ENCODE assay signal across 12 mouse cellular contexts in the genomic region with DNA sequence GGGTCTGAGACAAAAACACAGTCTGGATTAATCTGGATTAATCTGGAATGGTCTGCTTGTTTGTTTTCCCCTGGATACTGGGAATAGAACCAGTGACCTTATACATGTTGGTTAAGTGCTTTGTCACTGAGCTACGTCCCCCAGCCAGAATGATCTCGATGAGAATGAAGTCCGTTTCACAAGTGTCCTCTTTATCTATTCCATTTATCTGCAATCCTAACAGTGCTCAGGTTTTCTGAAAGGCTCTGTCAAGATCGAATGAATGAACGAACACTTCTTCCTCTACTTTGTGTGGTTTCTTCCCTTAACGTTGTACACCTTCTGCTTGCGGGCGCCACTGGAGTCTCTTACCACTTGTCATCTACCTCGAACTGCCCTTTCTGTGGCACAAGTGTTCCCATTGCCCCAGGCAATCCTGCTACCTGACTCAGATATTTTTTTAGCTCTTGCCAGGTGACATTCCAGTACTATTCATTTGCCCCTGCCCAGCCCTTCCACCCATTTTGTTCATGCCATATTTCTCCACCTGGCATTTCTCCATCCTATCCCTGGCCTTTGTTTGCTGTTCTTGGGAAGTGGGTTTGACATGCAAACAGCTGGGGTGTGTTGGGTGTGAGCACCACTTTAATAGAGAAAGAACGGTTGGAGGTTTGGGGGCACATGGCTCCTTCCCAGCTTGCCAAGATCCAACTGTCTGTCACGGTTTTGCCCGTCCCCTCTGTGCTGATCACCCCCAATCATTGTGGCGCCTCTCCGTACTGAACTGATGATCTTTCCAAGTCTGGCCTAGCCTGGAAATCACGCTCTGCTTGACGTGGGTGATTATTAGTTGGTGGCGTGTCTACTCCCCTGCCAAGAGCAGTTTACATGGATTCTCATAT. TPM values are rescaled to one million over a fixed set of nuclear protein-coding genes. Genes with fewer than 3 reads are reported as not detected.
DNase-seq lines count a peak whose midpoint lies in the region; ATAC-seq lines count a peak whose summit lies in the region.
"Had no signal": no experiment of that assay in that cellular context is flagged by ENCODE, and none has a peak within 500 bp of the region (broad histone marks: within the 10 kb centered on the region; RNA-seq: fewer than 3 reads in every experiment).

No protein-coding gene starts in this region.

- H3K4me1 ChIP-seq in embryonic facial prominence, embryonic 14.5 days (ENCODE audit: control insufficient read depth, insufficient read depth, low read length), result no peaks in the 10 kb centered on the region
- 0 out of 2 replicates have a peak, but pooled peaks cover 4% of the 10 kb centered on the region for H3K4me1 ChIP-seq in embryonic facial prominence, embryonic 10.5 days
- peaks cover 23% of the 10 kb centered on the region for H3K4me1 ChIP-seq in liver, embryonic 11.5 days (replicated peaks; ENCODE audit: control insufficient read depth, insufficient read depth, low read length)
- H3K4me1 ChIP-seq: hindbrain, embryonic 12.5 days had no signal

- H3K4me3 ChIP-seq in embryonic facial prominence, embryonic 14.5 days (ENCODE audit: low read depth, low read length), result no peak overlapping the region
- H3K4me3 ChIP-seq in embryonic facial prominence, embryonic 10.5 days, result no peak overlapping the region
- no peak overlapping the region for H3K4me3 ChIP-seq in liver, embryonic 11.5 days (ENCODE audit: low read depth, low read length)
- H3K4me3 ChIP-seq: forebrain, embryonic 12.5 days; hindbrain, embryonic 12.5 days had no signal

- H3K27me3 ChIP-seq in embryonic facial prominence, embryonic 14.5 days (replicated peaks; ENCODE audit: control insufficient read depth, insufficient read depth, low read length), result no peaks in the 10 kb centered on the region
- H3K27me3 ChIP-seq in embryonic facial prominence, embryonic 10.5 days (replicated peaks; ENCODE audit: low read depth, poor library complexity, severe bottlenecking), result no peaks in the 10 kb centered on the region
- H3K27me3 ChIP-seq in liver, embryonic 11.5 days (replicated peaks; ENCODE audit: control insufficient read depth, insufficient read depth, low read length), result no peaks in the 10 kb centered on the region
- H3K27me3 ChIP-seq: forebrain, embryonic 12.5 days; hindbrain, embryonic 12.5 days had no signal

- no peak overlapping the region for H3K9ac ChIP-seq in embryonic facial prominence, embryonic 14.5 days (ENCODE audit: low read depth, low read length)
- H3K9ac ChIP-seq in liver, embryonic 11.5 days (ENCODE audit: low read depth, low read length), result peak overlapping the region; percentile 46
- H3K9ac ChIP-seq: forebrain, embryonic 12.5 days; hindbrain, embryonic 12.5 days had no signal

- 73% methylated on average over 17 of the region's 17 CpGs for WGBS in embryonic facial prominence, embryonic 14.5 days
- WGBS in embryonic facial prominence, embryonic 10.5 days, result 86% methylated on average over 17 of the region's 17 CpGs
- WGBS in liver, embryonic 11.5 days, result 76% methylated on average over 17 of the region's 17 CpGs

- H3K36me3 ChIP-seq in embryonic facial prominence, embryonic 14.5 days (ENCODE audit: control insufficient read depth, insufficient read depth, low read length), result no peaks in the 10 kb centered on the region
- H3K36me3 ChIP-seq in embryonic facial prominence, embryonic 10.5 days (replicated peaks), result no peaks in the 10 kb centered on the region
- H3K36me3 ChIP-seq in liver, embryonic 11.5 days (ENCODE audit: control insufficient read depth, insufficient read depth, low read length), result no peaks in the 10 kb centered on the region
- H3K36me3 ChIP-seq: forebrain, embryonic 12.5 days; hindbrain, embryonic 12.5 days had no signal

- no peak overlapping the region for H3K27ac ChIP-seq in embryonic facial prominence, embryonic 14.5 days (replicated peaks; ENCODE audit: low read depth, low read length)
- no peak overlapping the region for H3K27ac ChIP-seq in embryonic facial prominence, embryonic 10.5 days (replicated peaks)
- peak overlapping the region; percentile 84 for H3K27ac ChIP-seq in liver, embryonic 11.5 days (ENCODE audit: low read depth, low read length)
- H3K27ac ChIP-seq: forebrain, embryonic 12.5 days; hindbrain, embryonic 12.5 days had no signal

- DNase-seq in embryonic facial prominence, embryonic 14.5 days (ENCODE audit: low spot score), result peak; percentile 15
- no peak for DNase-seq in embryonic facial prominence, embryonic 10.5 days (ENCODE audit: low spot score)
- peak; percentile 41 to 47 for DNase-seq in layer of hippocampus, postnatal 10 days (ENCODE audit: low spot score in 2 of 2)
- DNase-seq in layer of hippocampus, postnatal 36 days, result no peak
- no peak for DNase-seq in liver, embryonic 11.5 days (ENCODE audit: low spot score)
- DNase-seq in lung, postnatal 25 days (ENCODE audit: low spot score), result peak; percentile 78
- DNase-seq: gastrocnemius, postnatal 10 days; right cerebral cortex, postnatal 14 days had no signal

- H3K9me3 ChIP-seq in embryonic facial prominence, embryonic 14.5 days (ENCODE audit: control insufficient read depth, low read length), result no peaks in the 10 kb centered on the region
- no peaks in the 10 kb centered on the region for H3K9me3 ChIP-seq in embryonic facial prominence, embryonic 10.5 days
- H3K9me3 ChIP-seq in liver, embryonic 11.5 days (ENCODE audit: control insufficient read depth, low read length), result no peaks in the 10 kb centered on the region
- H3K9me3 ChIP-seq: forebrain, embryonic 12.5 days; hindbrain, embryonic 12.5 days had no signal

- no peak for ATAC-seq in embryonic facial prominence, embryonic 14.5 days (ENCODE audit: low read depth)
- ATAC-seq in liver, embryonic 11.5 days (replicated peaks; ENCODE audit: low FRiP score), result no peak
- ATAC-seq in cerebellum, adult (ENCODE audit: insufficient number of reproducible peaks, low FRiP score, low TSS enrichment), result no peak
- no peak for ATAC-seq in granulocyte monocyte progenitor cell, adult 5-6 weeks (replicated peaks; ENCODE audit: poor library complexity, severe bottlenecking)

- no peak overlapping the region for H3K4me2 ChIP-seq in embryonic facial prominence, embryonic 14.5 days (ENCODE audit: low read depth, low read length)
- peak overlapping the region; percentile 34 for H3K4me2 ChIP-seq in liver, embryonic 11.5 days
- H3K4me2 ChIP-seq: forebrain, embryonic 12.5 days; hindbrain, embryonic 12.5 days had no signal

RNA-seq across cellular contexts. Expression of a gene that starts 45.9 kb away (rescaled TPM):
- polyA plus RNA-seq in embryonic facial prominence, embryonic 14.5 days (2014; fragmentation: Nextera tagmentation; extraction: Ambion mirVana), result 7.4 and 9.7 TPM in 2 replicates
- 6.8 TPM in 2 replicates for polyA plus RNA-seq in embryonic facial prominence, embryonic 10.5 days (2016; fragmentation: Nextera tagmentation; extraction: Ambion mirVana)
- 10 to 100 TPM; 67.0 to 67.3 TPM for total RNA-seq in layer of hippocampus, postnatal 10 days (2021)
- total RNA-seq in layer of hippocampus, postnatal 36 days (2021), result 10 to 100 TPM; 35.0 to 35.3 TPM
- polyA plus RNA-seq in liver, embryonic 11.5 days (2014; fragmentation: Nextera tagmentation; extraction: Ambion mirVana), result 2.2 and 3.3 TPM in 2 replicates
- 2.6 and 3.5 TPM in 2 replicates for total RNA-seq in granulocyte monocyte progenitor cell, adult 5-6 weeks (2014; fragmentation: Nextera tagmentation)
- 1.8 and 3.7 TPM in 2 replicates for total RNA-seq in granulocyte monocyte progenitor cell, adult 5-6 weeks (2017)

RNA-seq across cellular contexts. Expression of a gene that starts 55.8 kb away (rescaled TPM):
- 52.1 and 62.8 TPM in 2 replicates for polyA plus RNA-seq in embryonic facial prominence, embryonic 14.5 days (2014; fragmentation: Nextera tagmentation; extraction: Ambion mirVana)
- 75.5 and 82.9 TPM in 2 replicates for polyA plus RNA-seq in embryonic facial prominence, embryonic 10.5 days (2016; fragmentation: Nextera tagmentation; extraction: Ambion mirVana)
- 10 to 100 TPM; 19.8 to 20.9 TPM for total RNA-seq in layer of hippocampus, postnatal 10 days (2021)
- total RNA-seq in layer of hippocampus, postnatal 36 days (2021), result 10 to 100 TPM; 23.9 to 26.0 TPM
- polyA plus RNA-seq in liver, embryonic 11.5 days (2014; fragmentation: Nextera tagmentation; extraction: Ambion mirVana), result 52.5 and 52.9 TPM in 2 replicates
- total RNA-seq in granulocyte monocyte progenitor cell, adult 5-6 weeks (2014; fragmentation: Nextera tagmentation), result 30.4 and 40.9 TPM in 2 replicates
- 19.6 and 28.2 TPM in 2 replicates for total RNA-seq in granulocyte monocyte progenitor cell, adult 5-6 weeks (2017)

RNA-seq across cellular contexts. Expression of a gene that starts 59.3 kb away (rescaled TPM):
- 18.4 TPM in 2 replicates for polyA plus RNA-seq in embryonic facial prominence, embryonic 14.5 days (2014; fragmentation: Nextera tagmentation; extraction: Ambion mirVana)
- polyA plus RNA-seq in embryonic facial prominence, embryonic 10.5 days (2016; fragmentation: Nextera tagmentation; extraction: Ambion mirVana), result 24.1 and 26.8 TPM in 2 replicates
- total RNA-seq in layer of hippocampus, postnatal 10 days (2021), result 10 to 100 TPM; 39.4 to 47.9 TPM
- 10 to 100 TPM; 56.1 to 61.9 TPM for total RNA-seq in layer of hippocampus, postnatal 36 days (2021)
- polyA plus RNA-seq in liver, embryonic 11.5 days (2014; fragmentation: Nextera tagmentation; extraction: Ambion mirVana), result 18.6 and 21.0 TPM in 2 replicates
- total RNA-seq in granulocyte monocyte progenitor cell, adult 5-6 weeks (2014; fragmentation: Nextera tagmentation), result 0.95 and 4.0 TPM in 2 replicates
- 0.82 and 6.1 TPM in 2 replicates for total RNA-seq in granulocyte monocyte progenitor cell, adult 5-6 weeks (2017)

Comparison
In these comparisons a context has a peak if more than half of its experiments do, and no peak if none do; other contexts are left out.
1. DNase-seq: peak in embryonic facial prominence, embryonic 14.5 days (single experiment), layer of hippocampus, postnatal 10 days (2 of 2) and lung, postnatal 25 days (single experiment); none in embryonic facial prominence, embryonic 10.5 days (single experiment), layer of hippocampus, postnatal 36 days (0 of 2) and liver, embryonic 11.5 days (single experiment).
2. RNA of a gene that starts 45.9 kb away (total RNA-seq): 67.0 to 67.3 TPM in layer of hippocampus, postnatal 10 days and 35.0 to 35.3 TPM in layer of hippocampus, postnatal 36 days; 1.8 to 3.7 TPM in granulocyte monocyte progenitor cell, adult 5-6 weeks; every median in the first group is over 4 times any median in the second.
3. RNA of a gene that starts 59.3 kb away (total RNA-seq): 56.1 to 61.9 TPM in layer of hippocampus, postnatal 36 days and 39.4 to 47.9 TPM in layer of hippocampus, postnatal 10 days; 0.82 to 6.1 TPM in granulocyte monocyte progenitor cell, adult 5-6 weeks; every median in the first group is over 4 times any median in the second.